12 mouse cellular contexts compared by ENCODE assay signal in genomic region chr4:27423846-27424245, GRCm38 (mm10).
"Had no signal": no experiment of that assay in that cellular context is flagged by ENCODE, and none has a peak within 500 bp of the region (broad histone marks: within the 10 kb centered on the region; RNA-seq: fewer than 3 reads in every experiment).

No protein-coding gene starts in this region.

- DNase-seq: retina, postnatal 1 day; right cerebral cortex, adult 18-20 months; right cerebral cortex, postnatal 14 days; right cerebral cortex, postnatal 25 days; right cerebral cortex, postnatal 4 days; spleen, adult 18-20 months; thymus, adult 18-20 months; thymus, adult 2 months; thymus, postnatal 14 days; thymus, postnatal 25 days; thymus, postnatal 36 days; thymus, postnatal 4 days had no signal
